Mouse (Mus musculus): ENCODE measurements around the gene Neurog2. TPM values are rescaled to one million over a fixed set of nuclear protein-coding genes. Genes with fewer than 3 reads are reported as not detected.

Gene Neurog2
- polyA plus RNA-seq, 2 experiments from 2014 or later: not detected

DNA sequence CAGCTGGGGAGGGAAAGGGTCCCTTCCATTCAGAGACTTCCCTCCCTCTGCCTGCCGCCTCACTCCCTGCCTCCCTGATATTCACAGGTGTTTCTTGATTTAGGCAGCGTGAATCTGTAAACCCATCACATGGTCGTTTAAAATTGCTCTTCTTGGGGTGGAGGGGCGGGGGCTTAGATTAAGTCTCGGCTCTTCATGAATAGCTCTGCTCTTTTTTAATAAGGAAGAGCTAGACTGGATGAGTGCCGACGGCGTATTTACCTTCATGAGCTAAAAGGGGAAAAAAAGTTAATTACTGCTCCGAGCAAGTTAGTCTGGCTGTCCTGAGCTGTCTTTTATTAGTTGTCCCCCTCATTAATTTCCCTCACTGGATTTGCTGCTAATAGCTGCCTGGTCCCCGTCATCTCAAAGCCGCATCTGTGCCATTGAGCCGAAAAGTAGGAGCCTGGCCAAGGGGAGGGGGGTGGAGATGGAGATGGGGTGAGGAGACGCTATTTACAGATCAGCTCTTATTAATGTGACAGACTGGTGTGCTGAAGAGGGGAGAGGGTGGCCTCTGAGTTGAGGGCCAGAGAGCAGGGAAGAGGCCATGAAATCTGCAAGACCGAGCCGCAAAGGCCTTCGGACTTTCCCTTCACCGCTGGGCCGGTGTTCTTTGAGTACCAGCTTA, 13.4 kb downstream of the Neurog2 start:
- ATAC-seq: no peak

DNA sequence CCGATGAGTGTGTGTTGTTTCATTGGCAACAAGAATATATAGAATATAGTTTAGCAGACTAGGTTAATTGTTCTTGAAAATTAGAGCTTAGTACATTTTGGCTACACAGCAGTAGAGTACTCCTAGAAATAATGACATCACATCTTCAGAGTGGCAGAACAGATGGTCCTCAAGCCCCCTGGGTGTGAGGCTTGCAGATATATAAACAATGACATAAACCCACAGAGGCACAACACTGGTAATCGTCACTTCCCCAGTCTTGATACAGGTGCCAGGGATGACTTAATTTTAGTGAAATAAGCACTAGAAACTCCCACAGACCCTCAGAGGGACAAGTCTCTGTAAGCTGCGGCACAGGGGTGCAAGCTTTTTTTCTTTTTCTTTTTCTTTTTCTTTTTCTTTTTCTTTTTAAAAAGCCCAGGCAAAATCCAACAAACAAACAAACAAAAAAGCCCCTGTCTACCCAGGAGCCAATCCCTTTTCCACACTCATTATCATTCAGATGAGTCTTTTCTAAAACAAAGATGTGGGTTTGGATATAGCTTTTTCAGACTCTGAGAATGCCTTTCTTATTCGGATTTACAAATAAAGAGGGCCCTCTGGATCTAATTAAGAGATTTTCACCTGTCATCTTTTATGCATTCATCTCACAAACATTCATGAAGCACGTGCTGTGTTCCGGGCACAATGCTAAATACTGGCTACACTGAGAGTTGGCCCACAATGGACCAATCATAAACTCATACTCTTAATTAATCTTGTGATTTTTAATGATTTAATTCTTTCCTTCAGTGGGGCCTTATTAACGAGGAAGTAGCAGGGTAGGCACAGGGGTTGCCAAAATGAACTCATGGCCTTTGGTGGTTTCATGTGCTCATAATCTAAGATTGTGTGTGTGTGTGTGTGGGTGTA, 19.1 kb downstream of the Neurog2 start:
- no peak for ATAC-seq

- ATAC-seq: no peak
Measured at GRCm38 (mm10) chr3:127660712-127661111, 27.8 kb downstream of the Neurog2 start.

GRCm38 (mm10) chr3:127661646-127662531, 29.0 kb downstream of the Neurog2 start:
- ATAC-seq: no peak

DNA sequence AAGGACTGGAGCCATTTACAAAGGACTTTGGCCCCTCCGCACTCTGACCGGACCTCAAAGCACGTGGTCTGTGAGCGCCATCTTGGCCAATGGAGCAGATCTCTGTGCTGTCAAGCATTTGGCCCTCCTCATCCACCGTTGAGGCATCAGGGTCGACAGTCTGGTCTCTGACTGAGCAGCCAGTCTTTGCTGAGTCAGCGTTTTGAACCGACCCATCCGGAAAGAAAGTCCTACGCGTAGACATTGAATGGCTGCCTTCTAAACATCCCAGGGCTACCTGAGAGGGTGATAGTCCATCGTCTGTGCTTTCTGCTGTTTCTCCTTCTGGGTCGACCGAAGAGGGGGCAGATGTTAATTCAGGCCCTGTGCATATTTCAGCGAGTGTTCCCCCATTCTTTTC, 46.8 kb downstream of the Neurog2 start:
- ATAC-seq: no peak

Other genes starting within 250 kb of the Neurog2 start
- gene Ank2, start 133.8 kb upstream of the Neurog2 start, polyA plus RNA-seq (2017; shearing (Covaris generic)): under 1 TPM; 0.23 to 0.32 TPM
- 10 to 100 TPM; 60.5 to 63.4 TPM for gene Larp7, start 79.8 kb upstream of the Neurog2 start, polyA plus RNA-seq (2017; shearing (Covaris generic))
- gene Zgrf1, start 79.6 kb upstream of the Neurog2 start, polyA plus RNA-seq (2017; shearing (Covaris generic)): 1 to 10 TPM; 3.7 to 6.0 TPM
- gene Alpk1, start 147.4 kb downstream of the Neurog2 start, polyA plus RNA-seq (2017; shearing (Covaris generic)): 1 to 10 TPM in 1 of 2 experiments, under 1 TPM in 1; 0.70 to 1.9 TPM
- under 1 TPM in 1 of 2 experiments, not detected in 1; 0.38 TPM for gene Tifa, start 156.7 kb downstream of the Neurog2 start, polyA plus RNA-seq (2017; shearing (Covaris generic))
- gene Ap1ar, start 204.4 kb downstream of the Neurog2 start, polyA plus RNA-seq (2017; shearing (Covaris generic)): 10 to 100 TPM; 22.0 to 42.2 TPM